Mouse (Mus musculus) erythroblast, embryonic 14.5 days (primary cell): ENCODE data around the gene Phykpl. TPM values are rescaled to one million over a fixed set of nuclear protein-coding genes. Genes with fewer than 3 reads are reported as not detected.

Experiments
- H3K27me3 ChIP-seq: 2 replicates; pipeline ENCODE4 v1.6.1; 2012; ENCODE audit warnings: inconsistent platforms; ENCODE audit not compliant: control insufficient read depth
- H3K36me3 ChIP-seq: 2 replicates; pipeline ENCODE4 v1.6.1; 2012; ENCODE audit warnings: mild to moderate bottlenecking, inconsistent platforms; ENCODE audit not compliant: control insufficient read depth
- H3K4me1 ChIP-seq: 2 replicates; pipeline ENCODE4 v1.6.1; 2012; ENCODE audit warnings: inconsistent platforms; ENCODE audit not compliant: control insufficient read depth
- H3K4me3 ChIP-seq: replicated peaks from 2 replicates; pipeline ENCODE3; 2012; ENCODE audit warnings: moderate library complexity, mild to moderate bottlenecking, inconsistent platforms
- H3K9me3 ChIP-seq: 2 replicates; pipeline ENCODE4 v1.6.1; 2012; ENCODE audit warnings: low read length, inconsistent platforms, mixed read lengths; ENCODE audit not compliant: control insufficient read depth
- GATA1 ChIP-seq: IDR thresholded peaks from 2 replicates; pipeline ENCODE4 v1.6.1; 2012; ENCODE audit warnings: low read length, inconsistent platforms, mixed read lengths
- TAL1 ChIP-seq: IDR thresholded peaks from 3 replicates; pipeline ENCODE4 v1.6.1; 2012; ENCODE audit warnings: low read length, inconsistent platforms, mixed read lengths
- polyA plus RNA-seq: library from polyadenylated mRNA; stranded (reverse); fragments of >175 nt; gene quantifications from 2 replicates; pipeline ENCODE4 v1.2.3, GENCODE M21; 2012

Phykpl gene
- polyA plus RNA-seq, 1 experiment: 0.69 TPM

GRCm38 (mm10) chr11:51579024-51579423 lies 5.5 kb upstream of the Phykpl start:
- H3K9me3 ChIP-seq: no peaks in the 10 kb centered on the region
- H3K4me1 ChIP-seq: peaks cover 14% of the 10 kb centered on the region
- no peak overlapping the region for H3K4me3 ChIP-seq
- no peaks in the 10 kb centered on the region for H3K27me3 ChIP-seq
- no peak for TF ChIP-seq TAL1
- no peaks in the 10 kb centered on the region for H3K36me3 ChIP-seq

- H3K4me1 ChIP-seq: peaks cover 48% of the 10 kb centered on the region
- H3K36me3 ChIP-seq: peaks cover 23% of the 10 kb centered on the region
- no peaks in the 10 kb centered on the region for H3K9me3 ChIP-seq
- no peaks in the 10 kb centered on the region for H3K27me3 ChIP-seq
- no peak overlapping the region for H3K4me3 ChIP-seq
- TF ChIP-seq GATA1 (no peak), TAL1 (no peak)
These were observed 1.8 kb upstream of the Phykpl start for GRCm38 (mm10) chr11:51582713-51583112.

GRCm38 (mm10) chr11:51584057-51584430 lies 513 bp upstream of the Phykpl start:
- TF ChIP-seq GATA1 (no peak), TAL1 (no peak)
- peaks cover 37% of the 10 kb centered on the region for H3K36me3 ChIP-seq
- H3K4me1 ChIP-seq: peaks cover 49% of the 10 kb centered on the region

GRCm38 (mm10) chr11:51585608-51586252 lies 1.2 kb downstream of the Phykpl start:
- Histone ChIP-seq H3K9me3 (no peaks in the 10 kb centered on the region), H3K36me3 (peaks cover 52% of the 10 kb centered on the region), H3K4me3 (peak overlapping the region; percentile 82), H3K27me3 (no peaks in the 10 kb centered on the region), H3K4me1 (peaks cover 49% of the 10 kb centered on the region)
- TF ChIP-seq TAL1: no peak
- TF ChIP-seq GATA1: no peak

More at GRCm38 (mm10) chr11:51584057-51584430, 513 bp upstream of the Phykpl start:
- Histone ChIP-seq H3K9me3 (no peaks in the 10 kb centered on the region), H3K4me3 (peak overlapping the region; percentile 82), H3K27me3 (no peaks in the 10 kb centered on the region)

GRCm38 (mm10) chr11:51586411-51586810 lies 1.9 kb downstream of the Phykpl start:
- Histone ChIP-seq H3K36me3 (peaks cover 59% of the 10 kb centered on the region), H3K27me3 (no peaks in the 10 kb centered on the region), H3K4me3 (peak overlapping the region; percentile 3), H3K9me3 (no peaks in the 10 kb centered on the region), H3K4me1 (peaks cover 49% of the 10 kb centered on the region)
- TF ChIP-seq TAL1 (no peak), GATA1 (no peak)

- H3K36me3 ChIP-seq: peaks cover 66% of the 10 kb centered on the region
- TF ChIP-seq TAL1 (no peak), GATA1 (no peak)
These were observed 2.5 kb downstream of the Phykpl start for GRCm38 (mm10) chr11:51587059-51587458.

GRCm38 (mm10) chr11:51588833-51589232 lies 4.3 kb downstream of the Phykpl start:
- Histone ChIP-seq H3K9me3 (no peaks in the 10 kb centered on the region), H3K36me3 (peaks cover 83% of the 10 kb centered on the region), H3K27me3 (no peaks in the 10 kb centered on the region), H3K4me1 (peaks cover 37% of the 10 kb centered on the region), H3K4me3 (no peak overlapping the region)
- TF ChIP-seq GATA1 (no peak), TAL1 (no peak)

More at GRCm38 (mm10) chr11:51587059-51587458, 2.5 kb downstream of the Phykpl start:
- H3K9me3 ChIP-seq: no peaks in the 10 kb centered on the region
- peaks cover 49% of the 10 kb centered on the region for H3K4me1 ChIP-seq
- H3K4me3 ChIP-seq: no peak overlapping the region
- H3K27me3 ChIP-seq: no peaks in the 10 kb centered on the region

- Histone ChIP-seq H3K27me3 (no peaks in the 10 kb centered on the region), H3K9me3 (no peaks in the 10 kb centered on the region), H3K36me3 (peaks cover 94% of the 10 kb centered on the region), H3K4me1 (peaks cover 28% of the 10 kb centered on the region), H3K4me3 (no peak overlapping the region)
- TF ChIP-seq TAL1 (no peak), GATA1 (no peak)
These were observed 5.4 kb downstream of the Phykpl start for GRCm38 (mm10) chr11:51590002-51590401.

GRCm38 (mm10) chr11:51591168-51591567 lies 6.6 kb downstream of the Phykpl start:
- H3K9me3 ChIP-seq: no peaks in the 10 kb centered on the region
- no peak overlapping the region for H3K4me3 ChIP-seq
- H3K4me1 ChIP-seq: peaks cover 17% of the 10 kb centered on the region
- peaks cover 98% of the 10 kb centered on the region for H3K36me3 ChIP-seq
- TF ChIP-seq TAL1 (no peak), GATA1 (no peak)
- H3K27me3 ChIP-seq: no peaks in the 10 kb centered on the region

GRCm38 (mm10) chr11:51591915-51592314 lies 7.4 kb downstream of the Phykpl start:
- TF ChIP-seq GATA1: no peak
- H3K36me3 ChIP-seq: peaks cover 98% of the 10 kb centered on the region

More at GRCm38 (mm10) chr11:51591915-51592314, 7.4 kb downstream of the Phykpl start:
- Histone ChIP-seq H3K4me3 (no peak overlapping the region), H3K27me3 (no peaks in the 10 kb centered on the region), H3K9me3 (no peaks in the 10 kb centered on the region), H3K4me1 (peaks cover 10% of the 10 kb centered on the region)
